Mouse (Mus musculus): ENCODE measurements around the gene Madd. TPM values are rescaled to one million over a fixed set of nuclear protein-coding genes. Genes with fewer than 3 reads are reported as not detected.

Madd gene
- polyA plus RNA-seq, 1 experiment from 2014 or later: 14.8 TPM

DNA sequence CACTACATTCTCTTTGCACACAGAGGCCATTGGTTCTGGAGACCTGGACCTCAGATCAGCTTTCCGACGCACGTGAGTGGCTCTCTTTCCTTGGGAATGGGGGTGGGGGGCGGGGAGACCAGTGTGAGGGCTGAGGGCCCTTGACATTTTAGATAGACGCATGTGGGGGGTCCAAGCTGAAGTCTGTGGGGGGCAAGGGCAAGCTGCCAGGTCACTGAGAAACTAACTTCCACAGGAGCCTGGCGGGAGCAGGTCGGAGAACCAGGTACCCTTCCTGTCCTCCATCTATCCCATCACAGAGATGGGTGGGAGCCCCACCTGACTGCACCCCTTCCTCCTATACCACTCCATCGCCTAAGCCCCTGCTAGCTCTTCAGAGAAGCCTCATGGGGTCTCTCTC lies 62.1 kb downstream of the Madd start:
- no peak for ATAC-seq (ENCODE audit: insufficient number of reproducible peaks, low FRiP score, low TSS enrichment, low read depth)
- H3K27ac ChIP-seq (replicated peaks): no peak overlapping the region
- H3K27me3 ChIP-seq: peaks cover 3% of the 10 kb centered on the region; the same call in 1 of the 2 replicates
- no peaks in the 10 kb centered on the region for H3K36me3 ChIP-seq
- H3K4me1 ChIP-seq: no peaks in the 10 kb centered on the region
- H3K9me3 ChIP-seq (replicated peaks): no peaks in the 10 kb centered on the region
- H3K9ac ChIP-seq: no peak overlapping the region
- 56% methylated on average over 8 of the region's 8 CpGs for WGBS
- no peak overlapping the region for H3K4me3 ChIP-seq (replicated peaks)
- H3K4me2 ChIP-seq (replicated peaks): no peak overlapping the region

DNA sequence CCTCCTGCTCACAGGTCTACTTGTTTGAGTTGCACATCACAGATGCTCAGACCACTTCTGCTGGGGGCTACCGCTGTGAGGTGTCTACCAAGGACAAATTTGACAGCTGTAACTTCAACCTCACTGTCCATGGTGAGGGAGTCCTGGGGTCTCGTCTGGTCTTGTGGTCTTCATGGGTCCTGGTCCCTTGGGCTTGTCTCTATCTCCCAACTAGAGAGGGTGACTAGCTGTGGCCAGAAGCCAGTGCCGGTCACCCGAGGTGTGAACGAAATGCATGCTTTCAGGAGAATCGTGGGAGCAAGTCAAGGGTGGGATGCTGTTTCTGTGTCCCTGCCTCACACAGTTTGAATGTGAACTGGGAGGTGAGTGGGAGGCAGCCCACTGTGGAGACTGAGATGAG lies 62.6 kb downstream of the Madd start:
- no peak overlapping the region for H3K27ac ChIP-seq (replicated peaks)
- 79% methylated on average over 6 of the region's 6 CpGs for WGBS
- H3K36me3 ChIP-seq: no peaks in the 10 kb centered on the region
- peaks cover 3% of the 10 kb centered on the region; the same call in 1 of the 2 replicates for H3K27me3 ChIP-seq
- no peak overlapping the region for H3K4me2 ChIP-seq (replicated peaks)
- H3K9me3 ChIP-seq (replicated peaks): no peaks in the 10 kb centered on the region
- H3K4me3 ChIP-seq (replicated peaks): no peak overlapping the region
- no peak overlapping the region for H3K9ac ChIP-seq
- no peaks in the 10 kb centered on the region for H3K4me1 ChIP-seq
- no peak for ATAC-seq (ENCODE audit: insufficient number of reproducible peaks, low FRiP score, low TSS enrichment, low read depth)

DNA sequence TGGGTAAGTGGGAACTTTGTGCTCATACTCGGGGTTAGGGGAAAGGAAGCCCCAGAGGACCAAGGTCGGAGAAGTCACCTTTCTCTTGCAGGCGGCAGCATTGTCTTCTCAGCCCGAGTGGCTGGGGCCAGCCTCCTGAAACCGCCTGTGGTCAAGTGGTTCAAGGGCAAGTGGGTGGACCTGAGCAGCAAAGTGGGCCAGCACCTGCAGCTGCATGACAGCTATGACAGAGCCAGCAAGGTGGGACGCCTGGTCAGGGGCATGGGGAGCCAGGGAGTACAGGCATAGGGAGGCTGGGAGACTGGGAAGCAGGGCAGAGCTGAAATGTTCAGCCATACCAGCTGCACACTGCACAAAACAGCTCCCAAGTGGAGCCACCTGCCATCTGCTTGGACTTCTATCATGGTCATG lies 63.4 kb downstream of the Madd start:
- ATAC-seq (ENCODE audit: insufficient number of reproducible peaks, low FRiP score, low TSS enrichment, low read depth): no peak
- H3K36me3 ChIP-seq: no peaks in the 10 kb centered on the region
- H3K27ac ChIP-seq (replicated peaks): no peak overlapping the region
- H3K4me1 ChIP-seq: peaks cover 7% of the 10 kb centered on the region
- H3K4me3 ChIP-seq (replicated peaks): no peak overlapping the region
- H3K9ac ChIP-seq: no peak overlapping the region
- no peaks in the 10 kb centered on the region for H3K9me3 ChIP-seq (replicated peaks)
- peaks cover 3% of the 10 kb centered on the region; the same call in 1 of the 2 replicates for H3K27me3 ChIP-seq
- WGBS: 66% methylated on average over 6 of the region's 6 CpGs
- H3K4me2 ChIP-seq (replicated peaks): no peak overlapping the region

DNA sequence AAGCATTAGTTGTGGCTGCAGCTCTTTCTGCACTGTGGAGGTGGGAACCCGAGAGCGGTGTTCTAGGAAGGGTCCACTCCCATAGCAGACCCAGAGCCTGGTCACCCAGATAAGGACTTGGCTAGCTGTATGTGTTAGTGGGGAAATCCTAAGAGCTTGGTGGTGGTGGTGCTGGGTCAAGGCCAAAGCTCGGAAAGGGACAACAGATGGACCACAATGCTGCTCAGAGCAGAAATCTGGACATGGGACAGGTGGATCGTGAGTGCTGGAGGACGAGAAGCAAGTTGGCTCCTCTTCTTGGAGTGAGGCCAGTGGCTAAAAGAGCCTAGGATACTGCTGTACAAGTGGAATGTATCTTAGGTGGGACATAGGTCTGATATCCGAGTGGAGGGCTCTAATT lies 64.1 kb downstream of the Madd start:
- H3K27ac ChIP-seq (replicated peaks): no peak overlapping the region
- H3K4me2 ChIP-seq (replicated peaks): no peak overlapping the region
- H3K4me1 ChIP-seq: peaks cover 12% of the 10 kb centered on the region
- H3K9ac ChIP-seq: no peak overlapping the region
- H3K36me3 ChIP-seq: no peaks in the 10 kb centered on the region
- ATAC-seq (ENCODE audit: insufficient number of reproducible peaks, low FRiP score, low TSS enrichment, low read depth): no peak
- no peaks in the 10 kb centered on the region; the same call in 1 of the 2 replicates for H3K27me3 ChIP-seq
- WGBS: 85% methylated on average over 6 of the region's 6 CpGs
- no peaks in the 10 kb centered on the region for H3K9me3 ChIP-seq (replicated peaks)
- no peak overlapping the region for H3K4me3 ChIP-seq (replicated peaks)

DNA sequence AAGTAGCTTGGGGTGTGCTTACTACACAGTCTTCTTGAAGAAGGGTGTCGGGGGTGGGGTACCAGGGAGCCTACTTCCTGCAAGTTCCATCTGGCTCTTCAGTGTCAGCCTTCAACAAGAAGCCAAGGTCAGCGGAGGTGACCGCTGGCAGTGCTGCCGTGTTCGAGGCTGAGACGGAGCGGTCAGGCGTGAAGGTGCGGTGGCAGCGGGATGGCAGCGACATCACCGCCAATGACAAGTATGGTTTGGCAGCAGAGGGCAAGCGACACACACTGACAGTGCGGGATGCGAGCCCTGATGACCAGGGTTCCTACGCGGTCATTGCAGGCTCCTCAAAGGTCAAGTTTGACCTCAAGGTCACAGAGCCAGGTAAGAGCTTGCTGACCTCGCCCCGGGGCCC lies 64.6 kb downstream of the Madd start:
- Histone ChIP-seq H3K36me3 (no peaks in the 10 kb centered on the region), H3K9ac (no peak overlapping the region), H3K4me3 (replicated peaks) (no peak overlapping the region), H3K4me2 (replicated peaks) (no peak overlapping the region), H3K9me3 (replicated peaks) (no peaks in the 10 kb centered on the region), H3K27me3 (no peaks in the 10 kb centered on the region), H3K27ac (replicated peaks) (no peak overlapping the region), H3K4me1 (peaks cover 12% of the 10 kb centered on the region)
- ATAC-seq (ENCODE audit: insufficient number of reproducible peaks, low FRiP score, low TSS enrichment, low read depth): no peak
- WGBS: 90% methylated on average over 19 of the region's 19 CpGs

DNA sequence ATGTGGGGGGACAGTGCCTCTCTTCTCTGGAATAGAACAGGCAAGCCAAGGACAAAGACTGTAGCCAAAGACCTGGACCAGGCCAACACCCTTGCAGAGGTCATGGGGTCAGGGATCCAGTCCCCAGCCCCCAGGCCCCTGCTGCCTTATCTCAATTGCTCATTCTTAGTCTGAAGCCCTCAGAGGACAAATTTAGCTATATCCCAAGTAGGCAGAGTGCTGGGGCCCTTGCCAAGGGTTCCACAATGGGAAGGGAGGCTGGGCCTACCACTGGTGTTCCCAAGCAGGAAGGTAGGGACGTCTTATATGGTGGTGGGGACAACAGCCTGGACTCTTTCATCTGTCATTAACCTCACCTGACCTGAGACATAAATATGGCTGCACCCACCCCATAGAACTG lies 65.0 kb downstream of the Madd start:
- Histone ChIP-seq H3K4me3 (replicated peaks) (no peak overlapping the region), H3K4me2 (replicated peaks) (no peak overlapping the region), H3K9ac (no peak overlapping the region), H3K36me3 (no peaks in the 10 kb centered on the region), H3K4me1 (peaks cover 12% of the 10 kb centered on the region), H3K27ac (replicated peaks) (no peak overlapping the region), H3K27me3 (no peaks in the 10 kb centered on the region), H3K9me3 (replicated peaks) (no peaks in the 10 kb centered on the region)
- no peak for ATAC-seq (ENCODE audit: insufficient number of reproducible peaks, low FRiP score, low TSS enrichment, low read depth)
- WGBS: 58% methylated on average over 1 of the region's 1 CpGs

DNA sequence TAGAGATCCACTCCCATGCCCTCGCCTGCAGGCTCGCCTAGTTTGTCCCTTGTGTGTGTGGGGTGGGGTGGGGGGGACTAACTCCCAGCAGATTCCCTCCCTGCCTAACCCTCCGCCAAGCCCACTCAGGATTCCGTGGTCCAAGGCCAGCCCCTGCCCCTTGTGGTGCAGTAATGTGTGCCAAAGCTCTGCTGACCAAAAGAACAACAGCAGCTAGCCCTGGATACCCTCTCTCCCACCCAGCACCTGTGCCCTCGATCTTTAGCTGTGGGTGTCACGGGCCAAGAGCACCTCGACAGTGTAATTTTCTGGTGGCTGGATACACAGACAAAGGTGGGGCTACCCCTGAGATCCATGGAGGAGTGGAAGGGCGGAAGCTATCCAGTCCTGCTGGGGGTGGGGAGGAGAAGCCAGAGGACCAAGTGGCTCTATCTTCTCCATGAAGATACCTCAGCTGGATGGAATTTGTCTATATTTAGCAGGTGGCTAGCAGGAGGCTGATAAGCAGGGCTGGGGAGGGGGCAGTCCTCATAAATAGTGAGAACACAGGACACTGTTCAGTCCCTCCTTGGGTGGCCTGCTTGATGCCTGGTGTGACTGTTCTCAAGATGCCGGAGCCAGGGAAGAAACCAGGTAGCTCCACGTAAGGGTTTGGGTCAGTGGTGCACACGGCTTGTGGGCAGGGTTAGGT lies 65.9 kb downstream of the Madd start, which contains the start of gene Mybpc3:
TSS of gene Mybpc3 (plus strand) at position 560 of the 691 bp plus-strand sequence.
- H3K4me2 ChIP-seq (replicated peaks): no peak within 1 kb of the TSS
- 80% methylated on average over 11 of the region's 11 CpGs for WGBS

DNA sequence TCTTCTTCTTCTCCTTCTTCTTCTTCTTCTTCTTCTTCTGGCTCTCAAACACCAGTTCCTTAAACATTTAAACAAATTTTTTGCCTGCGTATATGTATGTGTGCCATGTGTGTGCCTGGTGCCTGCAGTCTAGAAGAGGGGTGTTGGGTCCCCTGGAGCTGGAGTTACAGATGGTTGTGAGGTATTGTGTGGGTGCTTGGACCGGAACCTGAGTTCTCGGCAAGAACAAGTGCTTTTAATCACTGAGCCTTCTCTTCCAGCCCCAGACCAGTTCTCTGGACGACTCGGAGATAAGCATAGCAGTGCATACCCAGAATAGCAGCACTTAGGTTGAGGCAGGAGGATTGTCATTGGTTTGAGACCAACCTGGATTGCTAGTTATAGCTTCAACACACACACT lies 66.8 kb downstream of the Madd start:
- no peak overlapping the region for H3K9ac ChIP-seq
- no peak overlapping the region for H3K27ac ChIP-seq (replicated peaks)
- H3K27me3 ChIP-seq: no peaks in the 10 kb centered on the region
- WGBS: 73% methylated on average over 5 of the region's 5 CpGs
- no peak overlapping the region for H3K4me3 ChIP-seq (replicated peaks)
- peaks cover 15% of the 10 kb centered on the region for H3K4me1 ChIP-seq
- ATAC-seq (ENCODE audit: insufficient number of reproducible peaks, low FRiP score, low TSS enrichment, low read depth): no peak
- no peaks in the 10 kb centered on the region for H3K36me3 ChIP-seq
- H3K9me3 ChIP-seq (replicated peaks): no peaks in the 10 kb centered on the region
- H3K4me2 ChIP-seq (replicated peaks): no peak overlapping the region

More for the DNA sequence above, 65.9 kb downstream of the Madd start, which contains the start of gene Mybpc3:
- no peaks in the 10 kb centered on the region for H3K27me3 ChIP-seq
- H3K4me1 ChIP-seq: peaks cover 12% of the 10 kb centered on the region
- H3K9ac ChIP-seq: no peak within 1 kb of the TSS
- H3K9me3 ChIP-seq (replicated peaks): no peaks in the 10 kb centered on the region
- ATAC-seq (ENCODE audit: insufficient number of reproducible peaks, low FRiP score, low TSS enrichment, low read depth): no peak
- no peak within 1 kb of the TSS for H3K27ac ChIP-seq (replicated peaks)
- H3K36me3 ChIP-seq: no peaks in the 10 kb centered on the region
- H3K4me3 ChIP-seq (replicated peaks): no peak within 1 kb of the TSS

DNA sequence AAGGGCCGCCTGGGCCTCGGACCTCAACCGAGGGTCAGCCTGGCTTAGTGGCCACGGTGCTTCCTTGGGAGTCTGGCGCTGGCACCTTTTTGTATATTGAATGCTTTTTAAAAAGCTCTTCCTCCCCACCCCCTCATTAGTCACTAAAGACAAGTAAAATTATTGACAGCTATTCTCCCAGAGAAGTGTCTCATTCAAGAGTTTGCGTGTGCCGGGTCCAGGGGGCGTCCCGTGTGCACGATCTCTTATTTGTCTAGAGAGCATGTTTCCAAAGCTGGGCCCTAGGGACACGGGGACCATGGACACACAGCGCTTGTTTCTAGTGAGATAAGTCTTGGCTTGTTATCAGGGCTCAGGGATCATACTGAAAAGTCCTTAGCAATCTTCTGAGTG lies 68.1 kb downstream of the Madd start:
- no peak for ATAC-seq (ENCODE audit: insufficient number of reproducible peaks, low FRiP score, low TSS enrichment, low read depth)
- H3K4me3 ChIP-seq (replicated peaks): peak overlapping the region; percentile 52
- H3K27me3 ChIP-seq: no peaks in the 10 kb centered on the region
- no peaks in the 10 kb centered on the region for H3K36me3 ChIP-seq
- H3K4me1 ChIP-seq: peaks cover 15% of the 10 kb centered on the region
- no peak overlapping the region for H3K27ac ChIP-seq (replicated peaks)
- H3K9me3 ChIP-seq (replicated peaks): no peaks in the 10 kb centered on the region
- 30% methylated on average over 12 of the region's 12 CpGs for WGBS
- peak overlapping the region; percentile 49 for H3K9ac ChIP-seq
- peak overlapping the region; percentile 95 for H3K4me2 ChIP-seq (replicated peaks)

DNA sequence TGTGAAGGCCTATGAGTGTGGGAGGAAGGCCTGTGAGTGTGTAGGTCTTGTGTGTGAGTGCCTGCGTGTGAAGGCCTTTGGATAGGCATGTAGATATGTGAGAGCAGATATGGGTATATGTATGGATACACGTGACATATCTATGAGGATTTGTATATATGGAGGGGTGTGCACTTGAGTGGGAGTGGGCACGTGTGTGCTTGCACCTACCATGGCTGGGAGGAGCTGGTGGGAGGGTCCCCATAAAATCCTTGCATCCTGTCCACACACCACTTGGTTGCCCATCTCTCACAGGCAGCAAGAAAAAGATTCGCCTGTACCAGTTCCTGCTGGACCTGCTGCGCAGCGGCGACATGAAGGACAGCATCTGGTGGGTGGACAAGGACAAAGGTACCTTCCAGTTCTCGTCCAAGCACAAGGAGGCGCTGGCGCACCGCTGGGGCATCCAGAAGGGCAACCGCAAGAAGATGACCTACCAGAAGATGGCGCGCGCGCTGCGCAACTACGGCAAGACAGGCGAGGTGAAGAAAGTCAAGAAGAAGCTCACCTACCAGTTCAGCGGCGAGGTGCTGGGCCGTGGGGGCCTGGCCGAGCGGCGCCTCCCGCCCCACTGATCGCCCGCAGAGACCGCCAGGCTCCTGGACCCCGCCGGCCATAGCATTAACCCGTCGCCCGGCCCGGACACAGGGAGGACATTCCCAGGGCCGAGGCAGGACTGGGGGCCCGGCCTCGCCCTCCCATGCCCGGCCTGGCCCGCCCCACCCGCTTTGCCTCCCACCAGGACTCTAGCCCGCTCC lies 68.7 kb downstream of the Madd start:
- Histone ChIP-seq H3K27ac (replicated peaks) (no peak overlapping the region), H3K4me1 (peaks cover 15% of the 10 kb centered on the region), H3K27me3 (no peaks in the 10 kb centered on the region), H3K4me3 (replicated peaks) (peak overlapping the region; percentile 52), H3K9ac (peak overlapping the region; percentile 49), H3K36me3 (no peaks in the 10 kb centered on the region), H3K9me3 (replicated peaks) (no peaks in the 10 kb centered on the region), H3K4me2 (replicated peaks) (peak overlapping the region; percentile 95)
- ATAC-seq (ENCODE audit: insufficient number of reproducible peaks, low FRiP score, low TSS enrichment, low read depth): peak; percentile 45
- WGBS: 8% methylated on average over 34 of the region's 42 CpGs

DNA sequence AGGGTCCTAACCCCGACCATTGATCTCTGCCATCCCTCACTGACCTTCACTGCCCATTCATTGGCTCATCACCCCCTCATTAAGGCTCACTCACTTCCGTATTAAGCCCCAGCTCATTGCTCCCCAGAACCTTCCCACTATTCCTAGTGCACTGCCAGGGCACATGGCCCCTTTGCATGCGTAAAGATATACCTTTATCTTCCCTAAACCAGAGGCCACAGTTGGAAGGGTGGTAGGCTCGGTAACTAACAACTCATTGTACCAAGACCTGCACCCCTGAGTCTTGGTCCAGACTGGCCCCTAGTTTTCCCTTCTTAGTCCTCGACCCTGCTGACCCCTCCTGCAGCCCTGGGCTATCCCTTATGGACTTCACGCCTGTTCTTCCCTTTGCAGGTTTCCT lies 69.8 kb downstream of the Madd start:
- Histone ChIP-seq H3K4me3 (replicated peaks) (no peak overlapping the region), H3K9me3 (replicated peaks) (no peaks in the 10 kb centered on the region), H3K4me2 (replicated peaks) (no peak overlapping the region), H3K27me3 (no peaks in the 10 kb centered on the region), H3K27ac (replicated peaks) (no peak overlapping the region), H3K36me3 (no peaks in the 10 kb centered on the region), H3K4me1 (peaks cover 15% of the 10 kb centered on the region), H3K9ac (no peak overlapping the region)
- no peak for ATAC-seq (ENCODE audit: insufficient number of reproducible peaks, low FRiP score, low TSS enrichment, low read depth)
- WGBS: 66% methylated on average over 6 of the region's 6 CpGs

All from embryonic facial prominence, embryonic 15.5 days (tissue).